Mouse (Mus musculus): ENCODE measurements at regions not wholly inside any gene's neighbourhood (a gene's known extent, or its start where the extent isn't known, plus 50 kb on each side); places are given as distances from the start of the nearest gene placed in this dataset.

DNA sequence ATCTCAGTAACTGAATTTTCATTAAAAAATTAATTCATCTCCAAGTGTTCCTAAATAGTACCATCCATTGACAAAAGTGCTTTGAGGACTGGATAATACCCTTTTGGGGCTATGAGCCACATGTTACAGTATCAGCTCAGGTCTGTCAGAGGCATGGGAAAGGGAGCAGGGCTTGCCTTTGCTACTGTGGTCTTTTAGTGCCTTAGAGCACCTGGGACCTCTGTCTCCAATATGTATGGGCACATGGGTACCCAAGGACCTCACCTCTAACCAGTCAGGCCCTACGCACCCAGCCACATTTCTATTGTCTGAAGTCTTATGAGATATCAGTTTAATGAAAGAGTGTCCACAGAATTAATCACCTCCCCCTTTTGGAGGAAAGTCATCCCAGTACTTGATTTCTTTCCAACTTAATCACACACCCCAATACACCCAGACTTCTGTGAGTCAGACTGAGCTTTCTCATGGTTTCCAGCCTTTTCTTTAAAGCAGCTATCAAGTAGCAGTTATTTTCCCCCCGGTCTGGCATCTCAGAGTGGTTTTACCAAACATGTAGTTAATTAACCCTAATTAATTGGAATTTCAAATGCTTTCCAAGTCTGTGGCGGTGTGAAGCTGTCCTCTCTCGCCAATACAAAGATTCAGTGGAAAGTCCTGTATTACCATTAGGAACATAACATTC is 498.7 kb upstream of the Camk1g start:
- H3K9me3 ChIP-seq (ENCODE audit: low read length): no peaks in the 10 kb centered on the region
- H3K27me3 ChIP-seq (ENCODE audit: insufficient read depth, low read length): no peaks in the 10 kb centered on the region
- no peak overlapping the region for H3K4me3 ChIP-seq (replicated peaks; ENCODE audit: low read length)
- H3K36me3 ChIP-seq (ENCODE audit: insufficient read depth, low read length): no peaks in the 10 kb centered on the region
- no peaks in the 10 kb centered on the region for H3K4me1 ChIP-seq (replicated peaks; ENCODE audit: low read depth, low read length)
- no peak for TF ChIP-seq POU5F1 (IDR thresholded peaks at IDR 0.05; ENCODE audit: borderline replicate concordance, low read length)
- no peak for TF ChIP-seq CTCF (conservative IDR thresholded peaks at IDR 0.05; ENCODE audit: low read length)
- TF ChIP-seq NANOG (IDR thresholded peaks at IDR 0.05; ENCODE audit: borderline replicate concordance, low read length): no peak

DNA sequence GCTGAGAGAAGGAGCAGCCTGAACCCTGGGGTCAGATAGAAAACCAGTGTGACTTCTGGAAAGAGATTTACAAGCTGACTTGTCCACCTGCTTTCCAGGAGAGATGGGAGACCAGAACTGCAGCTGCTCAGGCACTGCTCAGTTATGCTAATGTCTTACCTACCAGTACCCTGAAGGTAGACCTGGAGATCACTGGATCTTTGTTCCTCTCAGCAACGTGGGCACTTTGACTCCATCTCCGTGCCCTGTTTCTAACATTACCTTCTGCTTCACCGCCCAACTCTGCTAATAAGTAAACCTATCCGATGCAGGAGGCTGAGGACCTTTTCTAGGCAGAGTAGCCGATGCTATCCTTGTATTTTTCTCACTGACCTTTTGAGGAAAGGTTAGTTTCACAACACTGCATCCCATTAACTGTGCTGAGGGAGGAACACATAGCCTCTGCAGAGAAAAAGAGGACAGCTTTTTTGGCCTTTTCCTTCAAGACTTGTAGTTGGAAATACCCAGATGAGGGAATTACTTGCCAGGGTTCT is 490.7 kb upstream of the Camk1g start:
- H3K4me1 ChIP-seq (replicated peaks; ENCODE audit: low read depth, low read length): peaks cover 3% of the 10 kb centered on the region; the same call in 1 of the 2 replicates
- H3K4me3 ChIP-seq (replicated peaks; ENCODE audit: low read length): no peak overlapping the region
- H3K27me3 ChIP-seq (ENCODE audit: insufficient read depth, low read length): no peaks in the 10 kb centered on the region
- H3K9me3 ChIP-seq (ENCODE audit: low read length): no peaks in the 10 kb centered on the region
- no peaks in the 10 kb centered on the region for H3K36me3 ChIP-seq (ENCODE audit: insufficient read depth, low read length)
- TF ChIP-seq NANOG (IDR thresholded peaks at IDR 0.05; ENCODE audit: borderline replicate concordance, low read length) (no peak), POU5F1 (IDR thresholded peaks at IDR 0.05; ENCODE audit: borderline replicate concordance, low read length) (no peak), CTCF (conservative IDR thresholded peaks at IDR 0.05; ENCODE audit: low read length) (no peak)

DNA sequence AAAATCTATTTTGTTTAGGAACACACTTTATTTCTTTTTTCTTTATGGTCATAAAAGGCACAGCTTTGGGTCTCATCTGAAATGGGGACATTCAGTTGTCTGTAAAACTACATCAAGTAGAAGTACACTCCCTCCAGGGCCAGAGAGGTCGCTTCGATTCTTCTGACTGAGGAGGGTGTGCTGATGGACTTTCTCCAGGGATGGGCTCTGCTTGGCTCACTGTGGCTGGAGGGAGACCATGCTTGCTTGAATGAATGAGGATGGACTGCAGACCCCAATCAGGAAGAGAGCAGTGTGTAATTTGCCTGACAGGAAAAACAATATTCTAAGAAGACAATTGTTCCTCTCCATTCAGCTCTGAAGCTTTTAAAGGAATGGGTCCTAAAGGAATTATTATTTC is 490.3 kb upstream of the Camk1g start:
- Histone ChIP-seq H3K9me3 (ENCODE audit: low read length) (no peaks in the 10 kb centered on the region), H3K4me3 (replicated peaks; ENCODE audit: low read length) (no peak overlapping the region), H3K4me1 (replicated peaks; ENCODE audit: low read depth, low read length) (peaks cover 3% of the 10 kb centered on the region; the same call in 1 of the 2 replicates), H3K27me3 (ENCODE audit: insufficient read depth, low read length) (no peaks in the 10 kb centered on the region), H3K36me3 (ENCODE audit: insufficient read depth, low read length) (no peaks in the 10 kb centered on the region)
- no peak for TF ChIP-seq NANOG (IDR thresholded peaks at IDR 0.05; ENCODE audit: borderline replicate concordance, low read length)
- no peak for TF ChIP-seq CTCF (conservative IDR thresholded peaks at IDR 0.05; ENCODE audit: low read length)
- no peak for TF ChIP-seq POU5F1 (IDR thresholded peaks at IDR 0.05; ENCODE audit: borderline replicate concordance, low read length)

DNA sequence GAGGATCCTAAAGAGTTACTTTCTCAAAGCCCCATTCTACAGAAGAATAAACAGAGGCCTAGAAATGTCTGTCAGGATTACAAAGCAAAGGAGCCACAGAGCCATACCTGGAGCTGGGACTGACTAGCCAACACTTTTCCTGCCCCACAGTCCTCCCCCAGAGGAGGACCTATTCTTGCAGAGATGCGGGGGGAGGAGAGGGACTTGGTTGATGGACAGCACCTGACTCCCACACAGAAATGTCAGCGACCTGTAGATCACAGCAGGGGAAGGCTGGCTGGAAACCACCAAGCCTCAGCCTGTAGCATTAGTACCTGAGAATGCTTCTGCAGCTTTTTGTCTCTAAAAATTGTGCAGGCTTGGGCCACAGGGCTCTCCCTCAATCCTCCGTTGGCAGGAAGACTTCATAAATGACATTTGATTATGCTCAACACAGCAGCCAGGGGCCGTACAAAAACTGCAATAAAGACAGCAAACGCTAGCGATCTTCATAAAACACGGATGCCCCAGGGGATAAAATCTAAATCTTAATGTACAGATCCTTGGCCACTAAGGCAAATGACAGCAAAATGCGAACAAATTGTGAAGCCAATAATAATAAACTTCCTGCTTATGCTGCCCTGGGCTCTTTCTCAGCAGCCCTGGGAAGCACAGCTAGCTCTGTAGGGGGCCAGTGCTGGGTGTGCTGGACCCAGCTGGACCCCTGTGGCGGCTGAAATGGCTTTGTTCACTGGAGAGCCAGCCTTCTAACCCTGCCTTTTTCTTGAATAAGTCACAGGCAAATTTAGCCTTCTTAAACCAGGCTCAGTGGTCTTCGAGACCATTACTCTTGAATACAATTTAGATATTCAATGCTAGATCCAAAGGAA is 489.4 kb upstream of the Camk1g start:
- no peaks in the 10 kb centered on the region for H3K36me3 ChIP-seq (ENCODE audit: insufficient read depth, low read length)
- H3K4me3 ChIP-seq (replicated peaks; ENCODE audit: low read length): no peak overlapping the region
- H3K4me1 ChIP-seq (replicated peaks; ENCODE audit: low read depth, low read length): peaks cover 3% of the 10 kb centered on the region; the same call in 1 of the 2 replicates
- no peaks in the 10 kb centered on the region for H3K27me3 ChIP-seq (ENCODE audit: insufficient read depth, low read length)
- no peaks in the 10 kb centered on the region for H3K9me3 ChIP-seq (ENCODE audit: low read length)
- no peak for TF ChIP-seq CTCF (conservative IDR thresholded peaks at IDR 0.05; ENCODE audit: low read length)
- TF ChIP-seq NANOG (IDR thresholded peaks at IDR 0.05; ENCODE audit: borderline replicate concordance, low read length): no peak
- no peak for TF ChIP-seq POU5F1 (IDR thresholded peaks at IDR 0.05; ENCODE audit: borderline replicate concordance, low read length)

DNA sequence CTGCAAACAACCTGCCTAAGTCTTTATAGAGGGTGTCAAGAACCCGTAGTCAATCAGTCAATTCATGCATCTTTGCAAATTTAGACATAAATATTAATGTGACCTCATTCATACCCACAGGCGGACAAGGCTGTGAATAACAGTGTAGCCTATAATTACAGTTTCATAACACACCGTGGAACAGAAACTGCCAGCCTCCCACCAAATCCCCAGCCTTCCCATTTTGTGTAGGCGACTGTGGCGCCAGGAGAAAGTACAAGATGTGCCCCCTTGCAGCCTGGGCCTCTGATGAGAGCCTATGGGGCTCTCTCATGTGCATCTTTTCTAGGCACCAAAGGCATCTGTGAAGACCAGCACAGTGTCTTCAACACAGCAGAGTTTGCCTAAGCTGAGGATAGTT is 477.8 kb upstream of the Camk1g start:
- peaks cover 13% of the 10 kb centered on the region; the same call in 1 of the 2 replicates for H3K9me3 ChIP-seq (ENCODE audit: low read length)
- no peaks in the 10 kb centered on the region for H3K36me3 ChIP-seq (ENCODE audit: insufficient read depth, low read length)
- H3K4me1 ChIP-seq (replicated peaks; ENCODE audit: low read depth, low read length): no peaks in the 10 kb centered on the region
- no peaks in the 10 kb centered on the region for H3K27me3 ChIP-seq (ENCODE audit: insufficient read depth, low read length)
- TF ChIP-seq NANOG (IDR thresholded peaks at IDR 0.05; ENCODE audit: borderline replicate concordance, low read length): no peak
- H3K4me3 ChIP-seq (replicated peaks; ENCODE audit: low read length): no peak overlapping the region

DNA sequence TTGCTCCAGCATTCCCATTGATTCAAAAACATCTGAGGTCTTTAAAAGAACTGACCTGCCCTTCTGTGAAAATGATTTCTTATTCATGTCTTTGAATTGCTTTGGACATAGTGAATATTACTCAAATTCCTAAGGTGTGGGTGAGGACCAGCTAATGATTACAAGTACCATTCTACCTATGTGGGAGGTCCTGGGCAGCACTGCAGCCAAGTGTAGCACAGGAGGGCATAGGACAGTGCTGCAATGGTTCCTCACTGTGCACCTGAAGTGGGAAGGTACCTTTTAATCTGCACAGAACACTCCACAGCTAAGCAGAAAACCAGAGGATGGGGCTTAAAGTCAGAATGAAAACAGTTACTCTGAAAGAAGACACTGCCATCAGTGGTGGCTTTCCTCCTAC is 474.8 kb upstream of the Camk1g start:
- Histone ChIP-seq H3K27me3 (ENCODE audit: insufficient read depth, low read length) (no peaks in the 10 kb centered on the region), H3K4me1 (replicated peaks; ENCODE audit: low read depth, low read length) (no peaks in the 10 kb centered on the region), H3K4me3 (replicated peaks; ENCODE audit: low read length) (no peak overlapping the region), H3K9me3 (ENCODE audit: low read length) (peaks cover 5% of the 10 kb centered on the region; the same call in 1 of the 2 replicates), H3K36me3 (ENCODE audit: insufficient read depth, low read length) (no peaks in the 10 kb centered on the region)
- TF ChIP-seq NANOG (IDR thresholded peaks at IDR 0.05; ENCODE audit: borderline replicate concordance, low read length) (no peak), POU5F1 (IDR thresholded peaks at IDR 0.05; ENCODE audit: borderline replicate concordance, low read length) (no peak), CTCF (conservative IDR thresholded peaks at IDR 0.05; ENCODE audit: low read length) (no peak)

DNA sequence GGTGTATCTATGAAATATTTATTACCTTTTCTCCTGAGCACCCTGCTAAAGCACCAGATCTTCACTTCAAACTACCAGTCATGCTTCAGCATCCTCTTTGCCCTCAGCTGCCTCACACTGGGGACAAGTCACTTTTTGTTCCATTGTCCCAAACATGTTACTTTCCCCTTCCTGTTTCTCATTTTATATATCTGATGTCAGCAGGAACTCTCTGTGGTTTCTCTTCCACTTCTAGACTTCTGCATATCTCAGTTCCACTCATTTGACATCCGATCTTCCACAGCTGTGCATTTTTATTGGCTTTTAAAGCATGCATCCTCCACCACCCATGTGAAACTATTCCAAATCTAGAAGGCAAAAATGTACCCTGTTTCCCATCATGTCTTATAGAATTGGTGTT is 474.4 kb upstream of the Camk1g start:
- no peaks in the 10 kb centered on the region for H3K4me1 ChIP-seq (replicated peaks; ENCODE audit: low read depth, low read length)
- H3K36me3 ChIP-seq (ENCODE audit: insufficient read depth, low read length): no peaks in the 10 kb centered on the region
- no peak overlapping the region for H3K4me3 ChIP-seq (replicated peaks; ENCODE audit: low read length)
- peaks cover 5% of the 10 kb centered on the region; the same call in 1 of the 2 replicates for H3K9me3 ChIP-seq (ENCODE audit: low read length)
- no peaks in the 10 kb centered on the region for H3K27me3 ChIP-seq (ENCODE audit: insufficient read depth, low read length)
- TF ChIP-seq CTCF (conservative IDR thresholded peaks at IDR 0.05; ENCODE audit: low read length): no peak
- TF ChIP-seq POU5F1 (IDR thresholded peaks at IDR 0.05; ENCODE audit: borderline replicate concordance, low read length): no peak
- no peak for TF ChIP-seq NANOG (IDR thresholded peaks at IDR 0.05; ENCODE audit: borderline replicate concordance, low read length)

DNA sequence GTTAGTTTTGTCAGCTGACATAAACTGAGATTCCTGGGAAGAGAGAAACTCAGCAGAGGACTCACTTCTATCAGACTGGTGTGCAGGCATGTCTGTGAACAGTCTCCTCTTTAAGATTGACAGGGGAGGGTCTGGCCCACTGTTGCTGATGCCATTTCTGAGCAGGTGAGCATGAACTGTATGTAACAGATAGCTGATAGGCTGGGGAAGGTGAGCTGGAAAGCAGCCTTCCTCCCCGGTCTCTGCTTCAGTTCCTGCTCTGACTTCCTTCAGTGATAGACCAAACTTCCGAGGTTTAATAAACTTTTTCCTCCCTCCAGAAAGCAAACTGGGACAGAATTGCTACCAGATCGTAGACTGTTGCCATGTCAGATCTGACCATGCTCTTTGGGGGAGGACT is 430.9 kb upstream of the Camk1g start:
- H3K4me3 ChIP-seq (replicated peaks; ENCODE audit: low read length): no peak overlapping the region
- no peak for TF ChIP-seq NANOG (IDR thresholded peaks at IDR 0.05; ENCODE audit: borderline replicate concordance, low read length)
- H3K36me3 ChIP-seq (ENCODE audit: insufficient read depth, low read length): no peaks in the 10 kb centered on the region
- H3K9me3 ChIP-seq (ENCODE audit: low read length): no peaks in the 10 kb centered on the region
- H3K27me3 ChIP-seq (ENCODE audit: insufficient read depth, low read length): no peaks in the 10 kb centered on the region
- no peaks in the 10 kb centered on the region for H3K4me1 ChIP-seq (replicated peaks; ENCODE audit: low read depth, low read length)

Data from E14TG2a.4 (cell line).